Mouse (Mus musculus): ENCODE data around the gene Il1rl1. TPM values are rescaled to one million over a fixed set of nuclear protein-coding genes. Genes with fewer than 3 reads are reported as not detected.

Il1rl1 gene
- polyA plus RNA-seq, 1 experiment from 2014 or later, result 8.6 TPM

GRCm38 (mm10) chr1:40465477-40466430, 36.4 kb downstream of the Il1rl1 start, which contains the start of gene Il18r1:
Gene Il18r1, plus strand, starts transcription at chr1:40465552.
- peak within 1 kb of the TSS; percentile 13 for H3K4me3 ChIP-seq (ENCODE audit: low read depth, low read length)
- no peak within 1 kb of the TSS for H3K27ac ChIP-seq (ENCODE audit: low read depth, low read length)
- peak within 1 kb of the TSS; percentile 54 for H3K4me2 ChIP-seq (replicated peaks; ENCODE audit: low read depth)
- H3K36me3 ChIP-seq (ENCODE audit: control insufficient read depth, insufficient read depth), result no peaks in the 10 kb centered on the region
- no peak; the same call in 1 of the 2 replicates for ATAC-seq
- WGBS, result 29% methylated on average over 20 of the region's 20 CpGs
- TF ChIP-seq CTCF (IDR thresholded peaks at IDR 0.05; ENCODE audit: low read depth), result peak; percentile 70
- H3K4me1 ChIP-seq (replicated peaks; ENCODE audit: control insufficient read depth, insufficient read depth, low read length), result no peaks in the 10 kb centered on the region
- no peak within 1 kb of the TSS for H3K9ac ChIP-seq (ENCODE audit: low read depth, low read length)
- H3K9me3 ChIP-seq (ENCODE audit: control insufficient read depth), result no peaks in the 10 kb centered on the region
- H3K27me3 ChIP-seq (replicated peaks; ENCODE audit: control insufficient read depth, insufficient read depth, low read length), result no peaks in the 10 kb centered on the region

- no peak for ATAC-seq
- WGBS, result 84% methylated on average over 4 of the region's 4 CpGs
- TF ChIP-seq CTCF (IDR thresholded peaks at IDR 0.05; ENCODE audit: low read depth), result no peak
- Histone ChIP-seq H3K9me3 (ENCODE audit: control insufficient read depth) (no peaks in the 10 kb centered on the region), H3K27me3 (replicated peaks; ENCODE audit: control insufficient read depth, insufficient read depth, low read length) (no peaks in the 10 kb centered on the region), H3K27ac (ENCODE audit: low read depth, low read length) (no peak overlapping the region), H3K4me1 (replicated peaks; ENCODE audit: control insufficient read depth, insufficient read depth, low read length) (no peaks in the 10 kb centered on the region), H3K4me2 (replicated peaks; ENCODE audit: low read depth) (no peak overlapping the region), H3K36me3 (ENCODE audit: control insufficient read depth, insufficient read depth) (no peaks in the 10 kb centered on the region), H3K4me3 (ENCODE audit: low read depth, low read length) (no peak overlapping the region), H3K9ac (ENCODE audit: low read depth, low read length) (no peak overlapping the region)
Observed at GRCm38 (mm10) chr1:40467306-40467705, 37.9 kb downstream of the Il1rl1 start.

- Histone ChIP-seq H3K9me3 (ENCODE audit: control insufficient read depth) (no peaks in the 10 kb centered on the region), H3K27ac (ENCODE audit: low read depth, low read length) (no peak overlapping the region), H3K36me3 (ENCODE audit: control insufficient read depth, insufficient read depth) (no peaks in the 10 kb centered on the region), H3K4me3 (ENCODE audit: low read depth, low read length) (no peak overlapping the region), H3K9ac (ENCODE audit: low read depth, low read length) (no peak overlapping the region), H3K4me2 (replicated peaks; ENCODE audit: low read depth) (no peak overlapping the region), H3K27me3 (replicated peaks; ENCODE audit: control insufficient read depth, insufficient read depth, low read length) (no peaks in the 10 kb centered on the region), H3K4me1 (replicated peaks; ENCODE audit: control insufficient read depth, insufficient read depth, low read length) (no peaks in the 10 kb centered on the region)
- WGBS, result 59% methylated on average over 2 of the region's 2 CpGs
- ATAC-seq, result no peak
- no peak for TF ChIP-seq CTCF (IDR thresholded peaks at IDR 0.05; ENCODE audit: low read depth)
Observed at GRCm38 (mm10) chr1:40468805-40469204, 39.4 kb downstream of the Il1rl1 start.

DNA sequence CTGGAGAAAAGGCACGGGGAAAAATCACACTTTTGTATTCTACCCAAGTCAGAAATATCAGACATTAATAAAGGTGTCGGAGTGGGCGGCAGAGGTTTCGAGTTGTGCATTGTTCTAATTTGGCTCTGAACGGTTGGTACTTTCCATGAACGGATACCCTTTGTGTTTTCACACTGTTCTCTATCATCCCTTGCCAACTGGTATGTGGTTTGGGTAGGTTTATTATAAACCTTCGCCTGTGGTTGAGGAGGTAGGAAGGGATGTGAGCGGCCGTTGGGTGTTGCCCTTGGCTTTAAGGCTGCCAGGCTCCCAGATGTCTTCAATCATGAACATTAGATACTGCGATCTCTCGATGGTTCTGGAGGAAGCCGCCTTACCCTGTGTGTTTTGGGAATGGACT, 40.5 kb downstream of the Il1rl1 start:
- H3K27ac ChIP-seq (ENCODE audit: low read depth, low read length), result no peak overlapping the region
- H3K4me3 ChIP-seq (ENCODE audit: low read depth, low read length), result no peak overlapping the region
- H3K27me3 ChIP-seq (replicated peaks; ENCODE audit: control insufficient read depth, insufficient read depth, low read length), result no peaks in the 10 kb centered on the region
- 83% methylated on average over 12 of the region's 12 CpGs for WGBS
- no peaks in the 10 kb centered on the region for H3K9me3 ChIP-seq (ENCODE audit: control insufficient read depth)
- TF ChIP-seq CTCF (IDR thresholded peaks at IDR 0.05; ENCODE audit: low read depth), result no peak
- no peaks in the 10 kb centered on the region for H3K4me1 ChIP-seq (replicated peaks; ENCODE audit: control insufficient read depth, insufficient read depth, low read length)
- no peak for ATAC-seq
- no peak overlapping the region for H3K9ac ChIP-seq (ENCODE audit: low read depth, low read length)
- H3K36me3 ChIP-seq (ENCODE audit: control insufficient read depth, insufficient read depth), result no peaks in the 10 kb centered on the region
- H3K4me2 ChIP-seq (replicated peaks; ENCODE audit: low read depth), result no peak overlapping the region

- ATAC-seq, result no peak
- Histone ChIP-seq H3K4me1 (replicated peaks; ENCODE audit: control insufficient read depth, insufficient read depth, low read length) (no peaks in the 10 kb centered on the region), H3K4me3 (ENCODE audit: low read depth, low read length) (no peak overlapping the region), H3K36me3 (ENCODE audit: control insufficient read depth, insufficient read depth) (no peaks in the 10 kb centered on the region), H3K4me2 (replicated peaks; ENCODE audit: low read depth) (no peak overlapping the region), H3K27me3 (replicated peaks; ENCODE audit: control insufficient read depth, insufficient read depth, low read length) (no peaks in the 10 kb centered on the region), H3K9me3 (ENCODE audit: control insufficient read depth) (no peaks in the 10 kb centered on the region), H3K27ac (ENCODE audit: low read depth, low read length) (no peak overlapping the region), H3K9ac (ENCODE audit: low read depth, low read length) (no peak overlapping the region)
- WGBS, result 84% methylated on average over 1 of the region's 1 CpGs
- no peak for TF ChIP-seq CTCF (IDR thresholded peaks at IDR 0.05; ENCODE audit: low read depth)
Observed at GRCm38 (mm10) chr1:40472401-40472800, 43.0 kb downstream of the Il1rl1 start.

- no peak for TF ChIP-seq CTCF (IDR thresholded peaks at IDR 0.05; ENCODE audit: low read depth)
- no peaks in the 10 kb centered on the region for H3K9me3 ChIP-seq (ENCODE audit: control insufficient read depth)
Observed at GRCm38 (mm10) chr1:40473640-40474039, 44.3 kb downstream of the Il1rl1 start.

More at GRCm38 (mm10) chr1:40473640-40474039, 44.3 kb downstream of the Il1rl1 start:
- 87% methylated on average over 4 of the region's 4 CpGs for WGBS
- H3K4me1 ChIP-seq (replicated peaks; ENCODE audit: control insufficient read depth, insufficient read depth, low read length), result no peaks in the 10 kb centered on the region
- no peak overlapping the region for H3K4me3 ChIP-seq (ENCODE audit: low read depth, low read length)
- ATAC-seq, result no peak
- H3K36me3 ChIP-seq (ENCODE audit: control insufficient read depth, insufficient read depth), result no peaks in the 10 kb centered on the region
- H3K4me2 ChIP-seq (replicated peaks; ENCODE audit: low read depth), result no peak overlapping the region
- H3K27ac ChIP-seq (ENCODE audit: low read depth, low read length), result no peak overlapping the region
- no peak overlapping the region for H3K9ac ChIP-seq (ENCODE audit: low read depth, low read length)
- H3K27me3 ChIP-seq (replicated peaks; ENCODE audit: control insufficient read depth, insufficient read depth, low read length), result no peaks in the 10 kb centered on the region
